Mouse (Mus musculus) C2C12 (cell line): ENCODE results near the gene Eral1. TPM values are rescaled to one million over a fixed set of nuclear protein-coding genes. Genes with fewer than 3 reads are reported as not detected.
A peak's percentile ranks its signal among the peaks of the same experiment; 100 is the strongest.

Experiments used
- H3K27me3 ChIP-seq: one replicate; pipeline ENCODE4 v1.6.1; 2011; ENCODE audit not compliant: control insufficient read depth, insufficient read depth, insufficient read length
- H3K36me3 ChIP-seq: one replicate; pipeline ENCODE4 v1.6.1; 2011; ENCODE audit not compliant: control insufficient read depth, insufficient read depth
- H3K4me3 ChIP-seq: one replicate; pipeline ENCODE4 v1.5.1; 2011; ENCODE audit warnings: mild to moderate bottlenecking, control low read depth; ENCODE audit not compliant: poor library complexity, insufficient read depth, severe bottlenecking
- H3K79me2 ChIP-seq: one replicate; pipeline ENCODE4 v1.6.1; 2011; ENCODE audit not compliant: control insufficient read depth, insufficient read depth
- H3K79me3 ChIP-seq: one replicate; pipeline ENCODE4 v1.6.1; 2011; ENCODE audit warnings: low read depth, control low read depth
- H3ac ChIP-seq: one replicate; pipeline ENCODE3; 2011; ENCODE audit warnings: low read depth; ENCODE audit not compliant: control insufficient read depth, insufficient read length
- CEBPB ChIP-seq: IDR thresholded peaks from one replicate; pipeline ENCODE4 v1.6.1; 2011; ENCODE audit warnings: low read depth, mild to moderate bottlenecking, control low read depth, moderate library complexity
- CTCF ChIP-seq: IDR thresholded peaks from one replicate; pipeline ENCODE4 v1.5.1; 2011; ENCODE audit not compliant: control insufficient read depth, insufficient read depth, insufficient read length
- FOSL1 ChIP-seq: IDR thresholded peaks from one replicate; pipeline ENCODE4 v1.8.0; 2011; ENCODE audit warnings: mild to moderate bottlenecking, low read length; ENCODE audit not compliant: poor library complexity, insufficient read depth, severe bottlenecking
- MAX ChIP-seq: IDR thresholded peaks from one replicate; pipeline ENCODE4 v1.6.1; 2011; ENCODE audit warnings: mild to moderate bottlenecking, control low read depth
- MYOD1 ChIP-seq: IDR thresholded peaks from one replicate; pipeline ENCODE4 v1.6.1; 2011; ENCODE audit warnings: low read depth; ENCODE audit not compliant: control insufficient read depth, insufficient read length
- MYOG ChIP-seq: IDR thresholded peaks from one replicate; pipeline ENCODE4 v1.6.1; 2011; ENCODE audit not compliant: control insufficient read depth, insufficient read length; ENCODE audit errors: extremely low read depth
- USF1 ChIP-seq: IDR thresholded peaks from one replicate; pipeline ENCODE4 v1.6.1; 2011; ENCODE audit warnings: low read depth, mild to moderate bottlenecking, control low read depth, moderate library complexity
- polyA plus RNA-seq: library from polyadenylated mRNA; unstranded; fragments of >200 nt; fragmentation: generic; extraction: Trizol; gene quantifications from one replicate; pipeline ENCODE4 v1.2.1, GENCODE M21; 2012; ENCODE audit warnings: missing spikeins

The Eral1 gene
- polyA plus RNA-seq, 1 experiment, result 21.5 TPM

DNA sequence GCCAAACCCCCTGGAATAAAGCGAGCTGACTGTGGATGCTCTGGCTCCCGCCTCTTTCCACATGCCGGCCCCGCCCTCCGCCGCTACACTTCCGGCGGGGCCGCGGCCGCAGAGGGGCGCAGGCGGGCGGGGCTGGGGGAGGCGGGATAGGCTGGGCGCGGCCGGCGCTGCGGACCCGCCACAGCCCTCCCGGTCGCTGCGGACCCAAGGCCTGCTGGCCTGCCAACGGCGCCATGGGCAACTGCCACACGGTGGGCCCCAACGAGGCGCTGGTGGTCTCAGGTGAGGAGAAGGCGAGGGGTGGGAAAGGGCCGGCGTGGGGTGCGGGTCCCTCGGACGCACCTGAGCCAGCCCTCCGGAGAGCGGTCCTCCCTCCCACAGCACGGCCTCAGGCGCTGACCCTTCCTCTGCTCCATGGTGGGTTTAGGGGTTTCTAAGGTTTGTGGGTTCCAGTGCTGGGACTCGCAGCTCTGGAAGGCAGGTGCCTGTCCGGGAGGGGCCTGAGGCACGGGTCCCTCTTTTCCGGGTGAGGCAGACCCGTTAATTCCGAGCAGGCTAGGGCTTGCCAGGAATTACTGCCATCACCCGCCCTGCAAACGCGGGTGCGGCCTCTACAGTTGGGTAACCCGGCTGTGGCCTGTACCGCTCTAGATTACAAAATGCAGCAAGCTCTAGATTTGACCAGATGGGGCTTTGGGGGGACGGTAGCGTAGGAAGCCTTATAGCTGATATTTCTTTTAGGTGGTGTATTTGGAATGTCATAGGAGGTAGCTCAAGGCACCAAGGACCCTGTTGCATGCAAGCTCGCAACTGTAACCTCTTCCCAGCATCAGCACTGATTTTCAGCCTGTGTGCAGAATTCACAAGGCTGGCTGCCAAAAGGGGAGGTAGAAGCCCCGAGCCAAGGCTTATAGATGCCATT, 42.1 kb downstream of the Eral1 start, which contains the start of gene Flot2:
Gene Flot2 (plus strand): TSS at position 101 of the 922 bp plus-strand sequence.
- no peak for TF ChIP-seq MYOG
- TF ChIP-seq FOSL1, result no peak
- TF ChIP-seq USF1, result no peak
- TF ChIP-seq MAX, result no peak
- TF ChIP-seq CTCF, result peak; percentile 17
- Histone ChIP-seq H3K4me3 (peak within 1 kb of the TSS; percentile 68), H3ac (peak within 1 kb of the TSS; percentile 88), H3K79me2 (peaks cover 75% of the 10 kb centered on the region), H3K27me3 (no peaks in the 10 kb centered on the region), H3K36me3 (peaks cover 33% of the 10 kb centered on the region), H3K79me3 (peaks cover 9% of the 10 kb centered on the region)

DNA sequence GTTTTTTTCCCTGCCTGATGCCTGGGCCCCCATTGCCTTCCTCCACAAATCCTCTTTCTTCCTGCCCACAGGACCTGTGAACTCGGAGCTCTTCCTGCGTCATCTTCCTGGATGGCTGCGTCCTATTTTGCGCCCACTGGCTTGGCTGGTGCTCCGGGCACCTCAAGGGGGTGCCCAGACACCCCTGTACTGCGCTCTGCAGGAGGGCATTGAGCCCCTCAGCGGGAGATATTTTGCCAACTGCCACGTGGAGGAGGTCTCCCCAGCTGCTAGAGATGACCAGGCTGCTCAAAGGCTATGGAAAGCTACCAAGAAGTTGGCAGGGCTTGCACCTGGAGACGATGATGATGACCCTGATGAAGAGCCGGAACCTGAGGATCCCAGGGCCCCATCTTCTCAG, 43.4 kb downstream of the Eral1 start:
- TF ChIP-seq CEBPB, result no peak
- no peak for TF ChIP-seq FOSL1
- TF ChIP-seq MAX, result no peak
- H3K79me2 ChIP-seq, result peaks cover 80% of the 10 kb centered on the region
- peaks cover 25% of the 10 kb centered on the region for H3K36me3 ChIP-seq
- no peaks in the 10 kb centered on the region for H3K27me3 ChIP-seq
- no peak overlapping the region for H3ac ChIP-seq
- H3K4me3 ChIP-seq, result no peak overlapping the region
- H3K79me3 ChIP-seq, result peaks cover 7% of the 10 kb centered on the region

DNA sequence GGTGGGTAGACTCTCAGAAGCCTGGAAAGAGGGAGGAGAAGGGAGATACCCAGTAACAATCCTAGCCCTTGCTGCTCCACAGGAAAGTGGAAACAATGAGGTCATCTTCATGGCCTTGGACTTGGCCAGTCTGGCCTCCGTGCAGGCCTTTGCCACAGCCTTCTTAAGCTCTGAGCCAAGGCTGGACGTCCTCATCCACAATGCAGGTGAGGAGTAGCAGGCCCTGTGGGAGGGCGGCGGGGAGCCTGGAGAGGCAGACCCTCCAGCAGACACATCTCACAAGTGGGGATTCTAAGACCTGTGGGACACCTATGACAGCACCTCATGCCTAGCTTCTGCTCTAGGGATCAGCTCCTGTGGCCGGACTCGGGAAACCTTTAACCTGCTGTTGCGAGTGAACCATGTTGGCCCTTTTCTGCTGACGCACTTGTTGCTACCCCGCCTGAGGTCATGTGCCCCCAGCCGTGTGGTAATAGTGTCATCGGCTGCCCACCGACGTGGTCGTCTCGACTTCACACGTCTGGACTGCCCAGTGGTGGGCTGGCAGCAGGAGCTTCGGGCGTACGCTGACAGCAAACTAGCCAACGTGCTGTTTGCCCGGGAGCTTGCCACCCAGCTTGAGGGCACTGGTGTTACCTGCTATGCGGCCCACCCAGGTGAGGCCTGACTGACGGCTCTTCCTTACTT, 46.1 kb downstream of the Eral1 start:
- TF ChIP-seq CTCF, result no peak
- TF ChIP-seq MYOG, result no peak
- no peak overlapping the region for H3K4me3 ChIP-seq
- peaks cover 26% of the 10 kb centered on the region for H3K36me3 ChIP-seq
- peaks cover 7% of the 10 kb centered on the region for H3K79me3 ChIP-seq
- H3ac ChIP-seq, result no peak overlapping the region
- no peaks in the 10 kb centered on the region for H3K27me3 ChIP-seq
- peaks cover 58% of the 10 kb centered on the region for H3K79me2 ChIP-seq

DNA sequence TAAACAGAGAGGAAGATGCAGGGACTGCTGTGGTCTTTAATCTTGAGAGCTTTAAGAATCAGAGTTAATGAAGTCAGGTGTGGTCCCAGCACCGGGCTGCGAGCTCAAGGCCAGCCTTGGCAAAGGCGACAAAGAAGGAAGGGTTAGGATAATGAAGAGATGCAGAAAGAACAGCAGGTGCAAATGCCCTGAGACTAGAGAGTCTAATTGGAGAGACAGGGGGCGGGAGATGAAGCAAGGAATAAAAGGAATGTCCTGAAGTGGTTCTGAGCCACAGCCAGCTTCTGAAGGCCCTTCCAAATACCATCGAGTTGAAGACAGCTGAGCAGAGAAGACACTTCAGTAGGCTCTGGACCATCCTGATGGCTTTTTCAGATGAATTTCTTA, 47.4 kb downstream of the Eral1 start:
- H3K4me3 ChIP-seq, result peak overlapping the region; percentile 46
- TF ChIP-seq FOSL1, result no peak
- no peak for TF ChIP-seq MYOD1
- TF ChIP-seq MYOG, result no peak
- no peak for TF ChIP-seq CEBPB
- TF ChIP-seq MAX, result no peak
- no peak for TF ChIP-seq USF1
- no peak for TF ChIP-seq CTCF
- peaks cover 38% of the 10 kb centered on the region for H3K36me3 ChIP-seq
- H3K27me3 ChIP-seq, result no peaks in the 10 kb centered on the region
- H3ac ChIP-seq, result peak overlapping the region; percentile 87
- no peaks in the 10 kb centered on the region for H3K79me3 ChIP-seq
- H3K79me2 ChIP-seq, result peaks cover 45% of the 10 kb centered on the region

DNA sequence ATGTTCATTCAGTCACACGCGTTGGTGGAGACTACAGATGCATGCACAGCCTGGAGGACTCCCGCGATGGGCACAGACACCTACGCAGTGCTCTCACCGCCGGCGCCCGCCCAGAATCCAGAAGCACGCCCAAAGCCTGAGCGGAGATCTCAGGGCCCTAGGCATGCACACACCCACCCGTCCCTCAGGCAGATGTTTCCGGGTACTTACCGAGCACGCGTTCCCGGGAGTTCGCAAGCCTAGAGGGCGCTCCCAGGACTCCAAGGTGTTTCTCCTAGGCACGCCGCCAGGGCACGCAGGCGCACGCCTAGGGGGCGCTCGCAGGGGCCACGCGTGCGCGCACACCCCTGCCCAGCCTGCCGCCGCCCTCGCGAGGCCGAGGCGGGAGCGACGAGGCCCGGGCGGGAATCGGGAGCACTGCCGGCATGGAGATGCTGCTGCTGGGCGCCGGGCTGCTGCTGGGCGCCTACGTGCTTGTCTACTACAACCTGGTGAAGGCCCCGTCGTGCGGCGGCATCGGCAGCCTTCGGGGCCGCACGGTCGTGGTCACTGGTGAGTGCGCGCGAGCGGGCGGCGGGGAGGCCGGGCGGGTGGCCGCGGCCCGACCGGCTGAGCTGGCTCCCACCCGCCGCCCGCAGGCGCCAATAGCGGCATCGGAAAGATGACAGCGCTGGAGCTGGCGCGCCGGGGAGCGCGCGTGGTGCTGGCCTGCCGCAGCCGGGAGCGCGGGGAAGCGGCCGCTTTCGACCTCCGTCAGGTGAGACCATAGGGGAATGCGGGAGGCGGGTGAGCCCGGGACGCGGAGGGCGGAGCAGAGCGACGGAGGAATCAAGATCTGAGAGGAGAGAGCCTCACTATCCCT, 48.0 kb downstream of the Eral1 start, which contains the start of gene Dhrs13:
Gene Dhrs13 (plus strand): TSS at position 334 of the 862 bp plus-strand sequence.
- no peaks in the 10 kb centered on the region for H3K79me3 ChIP-seq
- peak within 1 kb of the TSS; percentile 46 for H3K4me3 ChIP-seq
- peak within 1 kb of the TSS; percentile 87 for H3ac ChIP-seq
- H3K36me3 ChIP-seq, result peaks cover 45% of the 10 kb centered on the region
- H3K79me2 ChIP-seq, result peaks cover 39% of the 10 kb centered on the region
- H3K27me3 ChIP-seq, result no peaks in the 10 kb centered on the region
- peak; percentile 99 for TF ChIP-seq MAX
- no peak for TF ChIP-seq USF1
- TF ChIP-seq FOSL1, result no peak
- no peak for TF ChIP-seq MYOD1
- TF ChIP-seq CTCF, result peak; percentile 99
- no peak for TF ChIP-seq CEBPB
